Mouse (Mus musculus) B cell, adult 2 months (primary cell): Measurements from ENCODE around the gene Jak1.

ENCODE experiments used
- DNase-seq, 2 experiments: peaks; one replicate each; pipeline ENCODE4 v3.0.0; 2022

Gene Jak1

DNA sequence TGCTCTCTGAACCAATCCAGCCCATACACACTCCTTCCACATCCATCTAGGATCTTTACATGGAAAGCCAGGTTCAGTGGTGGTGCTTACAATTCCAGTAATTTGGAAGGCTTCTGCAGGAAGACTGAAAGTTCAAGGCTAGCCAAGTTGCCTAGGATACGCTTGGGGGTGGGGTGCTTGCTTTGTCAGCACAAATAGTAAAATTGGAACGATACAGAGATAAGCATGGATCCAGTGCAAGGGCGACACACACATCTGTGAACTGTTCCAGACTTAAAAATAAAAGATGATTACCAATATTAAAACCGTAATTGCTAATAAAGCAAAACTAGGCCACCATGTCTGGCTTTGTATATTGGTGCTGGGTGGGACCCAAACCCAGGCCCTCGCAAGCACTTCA, 78.5 kb downstream of the Jak1 start:
- DNase-seq: no peak

- DNase-seq: peak; percentile 49 to 50
These were observed 79.9 kb downstream of the Jak1 start for GRCm38 (mm10) chr4:101185216-101185615.

GRCm38 (mm10) chr4:101182603-101183011, 82.5 kb downstream of the Jak1 start:
- peak; percentile 60 to 66 for DNase-seq

DNA sequence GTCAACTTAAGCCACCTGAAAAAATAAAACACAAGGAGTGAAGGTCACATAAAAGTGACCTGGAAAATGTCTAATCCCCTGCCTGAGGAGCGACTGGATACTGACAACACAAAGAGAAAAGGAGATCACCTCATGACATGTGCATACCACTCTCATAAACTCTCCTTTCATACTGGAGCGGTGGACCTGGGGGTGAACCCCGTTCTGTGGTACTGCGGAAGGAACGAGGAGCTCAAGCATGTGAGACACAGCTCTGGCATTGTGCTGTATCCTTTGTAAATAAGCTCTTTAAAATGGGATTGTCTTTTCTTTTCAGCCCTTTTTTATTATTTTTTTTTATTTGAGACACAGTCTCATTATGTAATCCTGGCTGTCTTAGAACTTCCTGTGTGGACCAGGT, 84.4 kb downstream of the Jak1 start:
- no peak for DNase-seq

DNA sequence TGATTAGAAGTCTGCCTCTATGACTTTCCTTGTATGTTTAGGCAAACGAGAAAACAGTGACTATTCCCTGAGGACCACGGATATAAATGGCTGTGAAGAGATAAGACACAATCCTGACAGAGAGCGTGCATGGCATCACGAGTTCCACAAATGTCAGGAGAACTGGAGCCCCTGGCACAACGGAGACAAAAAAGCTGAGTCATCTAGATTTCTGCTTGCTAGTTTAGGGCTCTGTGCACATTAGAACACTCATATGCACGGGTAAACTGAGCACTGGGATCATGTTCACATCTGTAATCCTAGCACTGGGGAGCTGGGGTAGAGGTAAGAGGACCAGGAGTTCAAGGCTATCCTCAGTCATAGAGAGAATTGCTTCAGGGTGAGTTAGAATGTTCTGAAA, 85.2 kb downstream of the Jak1 start:
- DNase-seq: no peak

DNA sequence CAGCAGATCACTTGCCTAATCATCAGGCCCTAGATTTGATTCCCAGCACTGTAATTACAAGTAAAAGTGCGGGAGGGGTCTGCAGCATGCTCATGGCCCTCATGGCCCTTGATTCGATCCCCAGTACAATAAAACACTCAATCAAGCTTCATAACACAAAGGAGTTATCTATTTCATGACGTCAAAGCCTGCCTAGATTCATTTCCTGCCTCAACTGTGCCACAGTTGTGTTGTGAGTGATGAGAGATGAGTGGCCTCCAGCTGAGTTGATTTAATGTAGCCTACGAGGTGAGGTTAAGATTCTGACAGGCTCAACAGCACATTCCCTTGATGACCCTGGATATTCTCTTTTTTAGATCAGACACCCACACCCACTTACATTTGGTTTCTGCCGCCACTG, 86.0 kb downstream of the Jak1 start:
- no peak for DNase-seq

GRCm38 (mm10) chr4:101177796-101178195, 87.3 kb downstream of the Jak1 start:
- no peak for DNase-seq

DNA sequence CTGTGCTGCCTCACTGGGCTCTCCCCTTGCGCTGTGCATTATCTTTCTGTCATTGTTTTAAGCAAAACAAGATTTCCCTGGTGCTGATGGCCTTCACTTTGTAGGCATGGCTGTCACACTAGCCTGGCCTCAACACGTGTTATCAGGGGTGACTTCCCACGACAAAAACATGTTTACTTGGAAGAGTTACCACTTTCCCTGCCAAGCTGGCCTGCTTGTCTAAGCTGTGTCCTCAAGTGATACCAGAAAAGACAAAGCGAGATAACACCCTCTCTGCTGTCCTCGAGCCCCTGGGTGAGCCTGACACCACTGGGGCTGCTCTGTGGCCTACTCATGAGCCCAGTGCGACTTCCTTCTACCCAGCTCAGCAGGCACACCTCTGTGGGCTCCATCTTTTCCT, 89.0 kb downstream of the Jak1 start:
- DNase-seq: no peak

GRCm38 (mm10) chr4:101174916-101175625, 90.0 kb downstream of the Jak1 start:
- DNase-seq: no peak

DNA sequence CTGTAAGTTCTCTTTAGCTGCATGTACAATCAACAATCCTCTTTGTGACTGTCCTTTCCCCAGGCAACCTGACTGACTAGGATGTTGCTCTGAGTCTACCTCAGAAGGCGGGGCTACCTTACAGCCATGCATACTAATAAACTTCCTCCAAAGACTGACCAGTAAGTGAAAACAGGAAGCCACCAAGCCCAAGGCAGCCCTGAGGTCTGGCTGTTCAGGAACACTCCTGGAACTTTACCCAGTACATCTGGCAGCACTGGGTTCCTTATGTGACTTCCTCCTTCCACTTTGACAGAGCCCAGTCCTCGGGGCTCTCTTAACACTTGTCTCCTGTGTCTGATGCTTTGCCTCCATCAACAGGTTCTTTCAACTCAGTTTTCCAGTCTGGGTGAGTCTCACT, 92.3 kb downstream of the Jak1 start:
- peak; percentile 31 to 43 for DNase-seq

- peak; percentile 66 to 69 for DNase-seq
These were observed 96.8 kb downstream of the Jak1 start for GRCm38 (mm10) chr4:101168189-101168778.

DNA sequence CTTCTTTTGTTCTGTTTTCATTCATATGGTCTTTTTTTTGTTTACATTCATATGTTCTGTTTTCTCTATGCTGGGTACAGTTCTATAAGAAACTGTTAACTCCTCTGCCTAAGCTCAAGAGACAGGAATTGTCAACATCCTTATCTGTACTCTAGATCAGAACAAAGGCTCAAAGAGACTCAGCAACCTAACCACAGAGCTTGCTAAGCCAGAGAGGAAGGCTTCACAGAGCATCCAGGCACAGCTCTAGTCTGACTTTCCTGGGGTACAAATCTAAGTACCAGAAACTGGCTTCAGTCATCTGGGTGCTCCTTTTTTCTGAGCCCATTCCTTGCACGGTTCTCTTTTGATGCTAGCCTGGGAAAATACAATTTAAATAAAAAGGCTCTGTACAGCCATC, 97.3 kb downstream of the Jak1 start:
- DNase-seq: no peak

GRCm38 (mm10) chr4:101165776-101166175, 99.3 kb downstream of the Jak1 start:
- DNase-seq: no peak

DNA sequence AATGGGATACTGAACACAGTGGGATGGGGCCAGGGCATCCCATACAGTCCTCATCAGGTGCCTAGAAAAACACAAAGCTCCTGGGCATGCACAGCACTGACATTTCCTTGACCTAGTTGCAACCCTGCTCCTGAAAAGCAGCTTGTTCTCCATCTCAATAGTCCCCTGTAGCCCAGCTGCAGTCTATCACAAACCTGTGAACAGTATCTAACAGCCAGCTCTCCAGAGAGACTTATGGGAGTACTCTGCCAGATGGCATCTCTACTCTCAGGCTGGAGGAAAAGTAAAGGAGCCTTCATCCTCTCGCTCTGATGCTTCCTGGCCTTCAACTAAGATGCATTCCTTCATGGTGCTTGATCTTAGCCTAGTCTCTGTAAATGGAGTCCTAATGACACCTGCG, 100.4 kb downstream of the Jak1 start:
- DNase-seq: no peak

GRCm38 (mm10) chr4:101164189-101164588, 100.9 kb downstream of the Jak1 start:
- no peak for DNase-seq

GRCm38 (mm10) chr4:101160821-101161220, 104.3 kb downstream of the Jak1 start:
- no peak for DNase-seq

- DNase-seq: no peak
These were observed 105.8 kb downstream of the Jak1 start for GRCm38 (mm10) chr4:101159191-101159764.

GRCm38 (mm10) chr4:101158282-101158681, 106.8 kb downstream of the Jak1 start:
- no peak for DNase-seq

DNA sequence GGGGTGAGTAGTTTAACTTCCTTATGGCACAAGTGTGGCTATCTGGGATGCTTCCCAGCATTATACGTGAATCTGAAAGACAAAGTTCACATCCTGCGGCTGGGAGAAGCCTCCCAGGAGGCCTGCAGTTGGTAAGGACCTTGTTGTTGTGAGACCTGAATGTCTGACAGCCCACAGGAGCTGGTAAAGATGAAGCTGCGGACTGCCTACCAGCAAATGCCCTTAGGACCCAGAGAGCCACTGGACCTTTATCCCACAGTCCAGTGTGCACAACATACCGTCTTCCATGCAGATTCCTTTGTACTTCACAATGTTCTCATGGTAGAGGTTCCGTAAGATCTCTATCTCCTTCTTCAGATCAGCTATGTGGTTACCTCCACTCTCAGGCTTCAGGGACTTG, 107.6 kb downstream of the Jak1 start:
- DNase-seq: no peak

DNA sequence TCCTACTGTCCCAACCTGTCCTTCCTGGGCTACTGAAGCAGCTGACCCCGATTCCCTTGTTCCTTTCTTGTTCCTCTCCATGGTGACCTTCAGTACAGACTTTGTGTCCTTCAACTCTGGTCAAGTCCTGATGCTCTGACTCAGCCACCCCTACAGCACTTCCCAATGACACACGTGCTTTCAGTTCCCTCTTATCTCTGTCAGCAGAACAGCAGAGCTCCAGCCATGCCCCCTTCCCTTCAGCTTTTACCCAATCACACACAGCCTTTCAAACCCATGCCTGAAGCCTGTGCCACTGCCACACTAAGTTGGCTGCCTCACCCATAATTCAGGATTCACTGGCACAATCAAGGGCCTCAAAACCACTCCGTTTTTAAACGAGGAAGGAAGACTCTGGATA, 109.5 kb downstream of the Jak1 start:
- DNase-seq: no peak

DNA sequence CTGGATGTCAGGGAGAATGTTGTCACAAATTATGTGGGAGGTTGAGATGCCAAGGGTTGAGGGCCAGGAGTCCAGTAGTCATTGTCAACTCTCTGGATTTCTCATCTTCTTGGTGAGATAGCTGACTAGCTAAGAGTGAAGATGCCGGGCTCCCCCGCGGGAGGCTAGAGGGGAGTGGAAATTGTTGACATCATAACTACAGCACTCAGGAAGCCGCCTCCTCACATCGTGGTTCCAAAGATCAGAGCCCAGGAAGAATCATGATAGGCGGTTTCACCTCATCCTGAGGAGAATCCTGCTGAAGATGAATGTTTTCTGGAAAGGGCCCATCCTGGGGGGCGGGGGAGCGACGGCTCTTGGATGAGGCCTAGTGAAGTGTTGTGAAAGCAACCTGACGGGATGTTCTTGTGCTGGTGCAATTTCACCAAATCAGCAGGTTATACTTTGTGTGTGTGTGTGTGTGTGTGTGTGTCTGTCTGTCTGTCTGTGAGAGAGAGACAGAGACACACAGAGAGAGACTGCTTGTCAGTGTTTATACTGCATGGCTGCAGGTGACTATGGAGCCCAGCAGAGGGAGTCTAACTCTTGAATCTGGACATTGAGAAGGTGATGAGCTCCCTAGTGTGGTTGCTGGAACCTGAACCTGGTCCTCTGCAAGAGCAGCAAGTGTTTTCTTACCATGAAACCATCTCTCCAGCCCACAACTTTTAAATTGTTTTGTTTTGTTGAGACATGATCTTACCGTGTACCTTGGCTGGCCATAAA, 118.0 kb downstream of the Jak1 start:
- DNase-seq: no peak

- DNase-seq: peak; percentile 73 to 74
These were observed 118.9 kb downstream of the Jak1 start for GRCm38 (mm10) chr4:101146047-101146745.

- DNase-seq: no peak
These were observed 120.3 kb downstream of the Jak1 start for GRCm38 (mm10) chr4:101144790-101145189.
